ENCODE assay signal across 9 mouse cellular contexts in genomic region chr3:89159211-89159610, GRCm38 (mm10). TPM values are rescaled to one million over a fixed set of nuclear protein-coding genes. Genes with fewer than 3 reads are reported as not detected.
DNase-seq lines count a peak whose midpoint lies in the region; ATAC-seq lines count a peak whose summit lies in the region.
"Had no signal": no experiment of that assay in that cellular context is flagged by ENCODE, and none has a peak within 500 bp of the region (broad histone marks: within the 10 kb centered on the region; RNA-seq: fewer than 3 reads in every experiment).

No protein-coding gene starts in this region.

- peak overlapping the region; percentile 76 for H3K4me3 ChIP-seq in forebrain, embryonic 13.5 days
- peak overlapping the region; percentile 66 for H3K4me3 ChIP-seq in liver, embryonic 16.5 days (ENCODE audit: low read depth, low read length)
- peak overlapping the region; percentile 82 for H3K4me3 ChIP-seq in neural tube, embryonic 14.5 days (ENCODE audit: low read depth, low read length)

- no peaks in the 10 kb centered on the region for H3K9me3 ChIP-seq in forebrain, embryonic 13.5 days (replicated peaks)
- H3K9me3 ChIP-seq in liver, embryonic 16.5 days (replicated peaks; ENCODE audit: control insufficient read depth, low read length), result no peaks in the 10 kb centered on the region
- H3K9me3 ChIP-seq in neural tube, embryonic 14.5 days (ENCODE audit: control insufficient read depth, low read length), result no peaks in the 10 kb centered on the region

- no peak overlapping the region for H3K27ac ChIP-seq in forebrain, embryonic 13.5 days
- H3K27ac ChIP-seq in liver, embryonic 16.5 days (ENCODE audit: low read length), result no peak overlapping the region
- H3K27ac ChIP-seq in neural tube, embryonic 14.5 days (ENCODE audit: low read depth, low read length), result 0 out of 2 replicates have a peak overlapping the region, but pooled peaks have one; percentile 23

- no peaks in the 10 kb centered on the region for H3K36me3 ChIP-seq in forebrain, embryonic 13.5 days (ENCODE audit: poor library complexity, severe bottlenecking)
- H3K36me3 ChIP-seq in liver, embryonic 16.5 days (ENCODE audit: control insufficient read depth, insufficient read depth), result no peaks in the 10 kb centered on the region
- no peaks in the 10 kb centered on the region for H3K36me3 ChIP-seq in neural tube, embryonic 14.5 days (ENCODE audit: control insufficient read depth, insufficient read depth, low read length)

- under 1% methylated on average over 13 of the region's 13 CpGs for WGBS in forebrain, embryonic 13.5 days
- under 1% methylated on average over 13 of the region's 13 CpGs for WGBS in liver, embryonic 16.5 days (ENCODE audit: insufficient replicate concordance)
- 1% methylated on average over 13 of the region's 13 CpGs for WGBS in neural tube, embryonic 14.5 days

- H3K4me2 ChIP-seq in forebrain, embryonic 13.5 days, result peak overlapping the region; percentile 95
- H3K4me2 ChIP-seq in liver, embryonic 16.5 days (ENCODE audit: low read depth, low read length), result peak overlapping the region; percentile 99
- H3K4me2 ChIP-seq in neural tube, embryonic 14.5 days (ENCODE audit: low read depth, low read length), result peak overlapping the region; percentile 92

- H3K27me3 ChIP-seq in forebrain, embryonic 13.5 days, result no peaks in the 10 kb centered on the region
- peaks cover 25% of the 10 kb centered on the region for H3K27me3 ChIP-seq in liver, embryonic 16.5 days (ENCODE audit: control insufficient read depth, insufficient read depth, low read depth, low read length)
- H3K27me3 ChIP-seq in neural tube, embryonic 14.5 days (ENCODE audit: control insufficient read depth, insufficient read depth, low read length), result peaks cover 2% of the 10 kb centered on the region; the same call in 1 of the 2 replicates

- H3K9ac ChIP-seq in forebrain, embryonic 13.5 days, result peak overlapping the region; percentile 82
- H3K9ac ChIP-seq in liver, embryonic 16.5 days (ENCODE audit: low read depth, low read length), result no peak overlapping the region
- H3K9ac ChIP-seq in neural tube, embryonic 14.5 days (replicated peaks; ENCODE audit: low read depth, low read length), result peak overlapping the region; percentile 73

- peaks cover 27% of the 10 kb centered on the region for H3K4me1 ChIP-seq in forebrain, embryonic 13.5 days
- H3K4me1 ChIP-seq in liver, embryonic 16.5 days (ENCODE audit: control insufficient read depth, low read depth, low read length), result peaks cover 18% of the 10 kb centered on the region
- peaks cover 17% of the 10 kb centered on the region for H3K4me1 ChIP-seq in neural tube, embryonic 14.5 days (ENCODE audit: control insufficient read depth, insufficient read depth, low read length)

- DNase-seq in adrenal gland, adult (ENCODE audit: inconsistent age in 2 of 2, low spot score in 1 of 2), result peak; percentile 65 to 90
- DNase-seq in adrenal gland, adult 8-10 months, result no peak
- DNase-seq in adipocyte (ENCODE audit: low spot score), result peak; percentile 39
- DNase-seq in induced T-regulatory cell, adult 2 months (ENCODE audit: low read depth), result peak; percentile 59

- ATAC-seq in forebrain, embryonic 13.5 days, result 0 out of 2 replicates have a peak, but pooled peaks have one; percentile 14
- ATAC-seq in liver, embryonic 16.5 days (ENCODE audit: low read depth), result peak; percentile 27; the same call in 1 of the 2 replicates
- ATAC-seq in neural tube, embryonic 14.5 days (ENCODE audit: low read depth), result no peak
- ATAC-seq in monocyte, adult 5-6 weeks (replicated peaks; ENCODE audit: insufficient number of reproducible peaks, low FRiP score, low TSS enrichment, poor library complexity, severe bottlenecking), result no peak

RNA-seq across cellular contexts. Expression of gene Hcn3, which starts 0.8 kb away (rescaled TPM):
- 10 to 100 TPM in 2 of 4 experiments, 1 to 10 TPM in 2; 6.8 to 22.2 (median 10.1) TPM for total RNA-seq in adrenal gland, adult 8-10 months (2022)
- 19.0 and 19.6 TPM in 2 replicates for polyA plus RNA-seq in forebrain, embryonic 13.5 days (2015; fragmentation: Nextera tagmentation; extraction: Ambion mirVana)
- 0.29 and 0.32 TPM in 2 replicates for polyA plus RNA-seq in liver, embryonic 16.5 days (2015; fragmentation: Nextera tagmentation; extraction: Ambion mirVana)
- polyA plus RNA-seq in neural tube, embryonic 14.5 days (2014; fragmentation: Nextera tagmentation; extraction: Ambion mirVana), result 25.4 and 28.7 TPM in 2 replicates
- total RNA-seq in monocyte, adult 5-6 weeks (2017), result not detected in 3 replicates

RNA-seq across cellular contexts. Expression of gene Clk2, which starts 5.4 kb away (rescaled TPM):
- total RNA-seq in adrenal gland, adult 8-10 months (2022), result 10 to 100 TPM; 55.2 to 85.7 (median 71.2) TPM
- polyA plus RNA-seq in forebrain, embryonic 13.5 days (2015; fragmentation: Nextera tagmentation; extraction: Ambion mirVana), result 25.0 and 26.2 TPM in 2 replicates
- polyA plus RNA-seq in liver, embryonic 16.5 days (2015; fragmentation: Nextera tagmentation; extraction: Ambion mirVana), result 6.4 and 8.4 TPM in 2 replicates
- polyA plus RNA-seq in neural tube, embryonic 14.5 days (2014; fragmentation: Nextera tagmentation; extraction: Ambion mirVana), result 17.5 and 19.6 TPM in 2 replicates
- 81.2 to 140 TPM (median 118 TPM) in 3 replicates for total RNA-seq in monocyte, adult 5-6 weeks (2017)

RNA-seq across cellular contexts. Expression of gene Scamp3, which starts 18.1 kb away (rescaled TPM):
- total RNA-seq in adrenal gland, adult 8-10 months (2022), result 100 to 1,000 TPM in 1 of 4 experiments, 10 to 100 TPM in 3; 90.1 to 110 (median 94.1) TPM
- polyA plus RNA-seq in forebrain, embryonic 13.5 days (2015; fragmentation: Nextera tagmentation; extraction: Ambion mirVana), result 102 and 109 TPM in 2 replicates
- polyA plus RNA-seq in liver, embryonic 16.5 days (2015; fragmentation: Nextera tagmentation; extraction: Ambion mirVana), result 47.5 and 49.0 TPM in 2 replicates
- 126 and 153 TPM in 2 replicates for polyA plus RNA-seq in neural tube, embryonic 14.5 days (2014; fragmentation: Nextera tagmentation; extraction: Ambion mirVana)
- total RNA-seq in monocyte, adult 5-6 weeks (2017), result 23.2 to 55.0 TPM (median 23.6 TPM) in 3 replicates

RNA-seq across cellular contexts. Expression of gene Pklr, which starts 23.3 kb away (rescaled TPM):
- under 1 TPM in 2 of 4 experiments, not detected in 2; 0.10 to 0.11 TPM for total RNA-seq in adrenal gland, adult 8-10 months (2022)
- 0.09 and 0.26 TPM in 2 replicates for polyA plus RNA-seq in forebrain, embryonic 13.5 days (2015; fragmentation: Nextera tagmentation; extraction: Ambion mirVana)
- polyA plus RNA-seq in liver, embryonic 16.5 days (2015; fragmentation: Nextera tagmentation; extraction: Ambion mirVana), result 102 and 104 TPM in 2 replicates
- 0.66 TPM in 1 of 2 replicates, not detected in the other for polyA plus RNA-seq in neural tube, embryonic 14.5 days (2014; fragmentation: Nextera tagmentation; extraction: Ambion mirVana)
- not detected in 3 replicates for total RNA-seq in monocyte, adult 5-6 weeks (2017)
- polyA plus RNA-seq: C2C12 had no signal

RNA-seq across cellular contexts. Expression of gene Fam189b, which starts 23.7 kb away (rescaled TPM):
- 10 to 100 TPM; 16.7 to 32.5 (median 23.3) TPM for total RNA-seq in adrenal gland, adult 8-10 months (2022)
- 15.1 and 23.0 TPM in 2 replicates for polyA plus RNA-seq in forebrain, embryonic 13.5 days (2015; fragmentation: Nextera tagmentation; extraction: Ambion mirVana)
- 2.0 and 2.4 TPM in 2 replicates for polyA plus RNA-seq in liver, embryonic 16.5 days (2015; fragmentation: Nextera tagmentation; extraction: Ambion mirVana)
- 38.5 and 41.7 TPM in 2 replicates for polyA plus RNA-seq in neural tube, embryonic 14.5 days (2014; fragmentation: Nextera tagmentation; extraction: Ambion mirVana)
- 4.9 to 45.4 TPM (median 15.8 TPM) in 3 replicates for total RNA-seq in monocyte, adult 5-6 weeks (2017)

Comparison
In these comparisons a context has a peak if more than half of its experiments do, and no peak if none do; other contexts are left out.
1. ATAC-seq: peak in forebrain, embryonic 13.5 days (single experiment) and liver, embryonic 16.5 days (single experiment); none in neural tube, embryonic 14.5 days (single experiment) and monocyte, adult 5-6 weeks (single experiment).
2. RNA of gene Hcn3, which starts 0.8 kb away (polyA plus RNA-seq): 25.4 to 28.7 TPM in neural tube, embryonic 14.5 days and 19.0 to 19.6 TPM in forebrain, embryonic 13.5 days; 0.29 to 0.32 TPM in liver, embryonic 16.5 days; every median in the first group is over 10 times any median in the second.
3. Peak in every context shown above with its lines, with median percentiles within 50 percentile points of each other: H3K4me2 ChIP-seq and H3K4me3 ChIP-seq.